Mouse (Mus musculus) lung, postnatal 0 days (tissue): Measurements from ENCODE around the gene 2310009B15Rik.

Experiments used
- CTCF ChIP-seq: IDR thresholded peaks from 2 replicates; pipeline ENCODE4 v1.5.1; 2016; ENCODE audit warnings: antibody characterized with exemption, mild to moderate bottlenecking
- EP300 ChIP-seq: IDR thresholded peaks from 2 replicates; pipeline ENCODE4 v1.6.1; 2016; ENCODE audit warnings: antibody characterized with exemption, mild to moderate bottlenecking, control low read depth

DNA sequence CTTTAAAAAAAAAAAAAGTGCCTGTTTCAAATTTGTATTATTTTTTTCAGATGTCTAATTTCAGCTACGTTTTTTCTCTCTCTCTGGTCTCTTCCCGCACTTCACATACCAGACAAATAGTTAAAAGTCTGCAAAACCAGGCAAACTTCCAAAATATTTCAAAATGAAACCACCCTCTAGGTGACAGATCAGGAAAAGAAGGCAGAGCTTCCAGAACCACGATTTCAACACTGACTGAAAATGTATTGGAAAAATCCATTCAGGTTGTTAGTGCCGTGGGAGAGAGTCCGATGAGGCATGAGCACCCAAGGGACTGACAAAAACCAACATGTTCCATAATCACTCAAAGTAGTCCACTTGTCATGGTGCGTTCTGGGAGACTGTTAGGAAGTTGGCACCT lies 29.8 kb downstream of the 2310009B15Rik start:
- TF ChIP-seq EP300 (no peak), CTCF (no peak)
